In the genomic region with DNA sequence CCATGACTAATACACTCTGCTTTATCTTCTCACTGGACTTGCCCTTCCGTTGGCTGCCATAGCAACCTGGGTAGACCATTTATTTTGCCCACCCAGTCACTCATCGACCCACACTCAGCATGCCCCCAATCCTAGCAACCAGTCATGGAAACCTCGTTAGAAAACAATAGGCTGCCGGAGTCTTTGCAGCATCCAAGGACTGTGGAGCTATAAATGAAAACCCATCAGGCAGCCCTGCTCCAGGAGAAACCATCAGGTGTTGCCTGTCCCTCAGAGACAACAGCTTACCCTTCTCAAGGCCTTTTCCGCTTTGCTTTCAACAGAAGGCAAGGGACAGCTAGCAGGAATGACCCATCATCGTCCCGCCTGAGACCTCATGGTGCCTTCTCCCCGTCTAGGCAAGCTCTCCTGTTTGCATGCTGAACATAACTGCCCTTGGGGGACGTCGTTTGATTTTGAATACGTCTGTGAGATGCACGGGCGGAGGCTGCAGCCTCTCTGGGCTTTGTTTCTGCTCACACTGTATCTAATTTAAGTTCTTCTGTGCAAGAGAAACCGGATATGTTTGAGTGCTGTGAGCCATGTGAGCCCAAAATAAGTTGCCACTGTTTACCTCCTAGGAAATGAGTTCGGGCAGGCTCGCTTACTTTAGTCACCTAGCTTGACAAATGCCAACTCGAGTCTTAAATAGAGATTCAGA, we compare ENCODE assay signal across 9 mouse cellular contexts. TPM values are rescaled to one million over a fixed set of nuclear protein-coding genes. Genes with fewer than 3 reads are reported as not detected.
DNase-seq lines count a peak whose midpoint lies in the region; ATAC-seq and TF ChIP-seq lines count a peak whose summit lies in the region.
"Had no signal": no experiment of that assay in that cellular context is flagged by ENCODE, and none has a peak within 500 bp of the region (broad histone marks: within the 10 kb centered on the region; RNA-seq: fewer than 3 reads in every experiment).

No protein-coding gene starts in this region.

- H3K27me3 ChIP-seq in hindbrain, embryonic 10.5 days (ENCODE audit: insufficient read depth, poor library complexity, severe bottlenecking), result no peaks in the 10 kb centered on the region
- H3K27me3 ChIP-seq in midbrain, embryonic 16.5 days (ENCODE audit: control insufficient read depth, insufficient read depth, low read depth, low read length), result no peaks in the 10 kb centered on the region
- H3K27me3 ChIP-seq in heart, adult 2 months (ENCODE audit: control insufficient read depth, insufficient read depth, low read length), result no peaks in the 10 kb centered on the region; the same call in 1 of the 2 replicates
- H3K27me3 ChIP-seq: liver, embryonic 12.5 days had no signal

- no peak for TF ChIP-seq EP300 in heart, adult 2 months (IDR thresholded peaks at IDR 0.05; ENCODE audit: insufficient read depth, low read depth, low read length)

- intact Hi-C loops in heart, adult 2 months (cut with DNase I), result no loop called here

- H3K36me3 ChIP-seq in hindbrain, embryonic 10.5 days, result no peaks in the 10 kb centered on the region
- H3K36me3 ChIP-seq in midbrain, embryonic 16.5 days (ENCODE audit: control insufficient read depth, insufficient read depth, low read length), result no peaks in the 10 kb centered on the region
- H3K36me3 ChIP-seq in heart, adult 2 months (ENCODE audit: control insufficient read depth, insufficient read depth, low read length), result no peaks in the 10 kb centered on the region
- H3K36me3 ChIP-seq: liver, embryonic 12.5 days had no signal

- H3K9ac ChIP-seq in midbrain, embryonic 16.5 days (ENCODE audit: low read depth, low read length), result no peak overlapping the region; the same call in 1 of the 2 replicates
- H3K9ac ChIP-seq in heart, adult 2 months (ENCODE audit: low read depth, low read length), result no peak overlapping the region
- H3K9ac ChIP-seq: liver, embryonic 12.5 days had no signal

- no peaks in the 10 kb centered on the region for H3K79me2 ChIP-seq in heart, adult 2 months (replicated peaks; ENCODE audit: control insufficient read depth, insufficient read depth, low read length)

- H3K4me3 ChIP-seq in hindbrain, embryonic 10.5 days, result peak overlapping the region; percentile 42
- H3K4me3 ChIP-seq in midbrain, embryonic 16.5 days (ENCODE audit: low read depth, low read length), result no peak overlapping the region
- no peak overlapping the region for H3K4me3 ChIP-seq in heart, adult 2 months
- H3K4me3 ChIP-seq: liver, embryonic 12.5 days had no signal

- no peak for TF ChIP-seq CTCF in heart, adult 2 months (IDR thresholded peaks at IDR 0.05)

- H3K4me1 ChIP-seq in hindbrain, embryonic 10.5 days (replicated peaks), result peaks cover 59% of the 10 kb centered on the region
- H3K4me1 ChIP-seq in midbrain, embryonic 16.5 days (ENCODE audit: control insufficient read depth, insufficient read depth, low read length), result peaks cover 27% of the 10 kb centered on the region
- H3K4me1 ChIP-seq in heart, adult 2 months (ENCODE audit: control insufficient read depth, insufficient read depth, low read length), result no peaks in the 10 kb centered on the region
- H3K4me1 ChIP-seq: liver, embryonic 12.5 days had no signal

- H3K9me3 ChIP-seq in hindbrain, embryonic 10.5 days, result no peaks in the 10 kb centered on the region
- H3K9me3 ChIP-seq in midbrain, embryonic 16.5 days (replicated peaks; ENCODE audit: control insufficient read depth, low read length, poor library complexity, severe bottlenecking), result no peaks in the 10 kb centered on the region
- H3K9me3 ChIP-seq: liver, embryonic 12.5 days had no signal

- H3K4me2 ChIP-seq in midbrain, embryonic 16.5 days (ENCODE audit: low read length), result peak overlapping the region; percentile 42; the same call in 1 of the 2 replicates
- H3K4me2 ChIP-seq: liver, embryonic 12.5 days had no signal

- no peak for DNase-seq in frontal cortex, postnatal 14 days (ENCODE audit: low spot score in 2 of 2)
- peak; percentile 47 for DNase-seq in brain, embryonic 18.5 days (ENCODE audit: low read depth, low spot score)
- peak; percentile 84 for DNase-seq in hindbrain, embryonic 10.5 days (ENCODE audit: low spot score)
- DNase-seq in kidney, postnatal 25 days, result no peak
- DNase-seq in heart, adult 2 months, result no peak
- no peak for DNase-seq in urinary bladder, postnatal 25 days (ENCODE audit: low spot score)

- peak; percentile 71 for ATAC-seq in frontal cortex, adult (ENCODE audit: low TSS enrichment)
- ATAC-seq in midbrain, embryonic 16.5 days, result peak; percentile 75
- ATAC-seq: liver, embryonic 12.5 days had no signal

- H3K27ac ChIP-seq in hindbrain, embryonic 10.5 days, result peak overlapping the region; percentile 94
- peak overlapping the region; percentile 79 for H3K27ac ChIP-seq in midbrain, embryonic 16.5 days (ENCODE audit: low read length)
- no peak overlapping the region for H3K27ac ChIP-seq in heart, adult 2 months
- H3K27ac ChIP-seq: liver, embryonic 12.5 days had no signal

- TF ChIP-seq POLR2A in heart, adult 2 months (IDR thresholded peaks at IDR 0.05; ENCODE audit: insufficient read depth, low read depth, low read length), result no peak

- WGBS in hindbrain, embryonic 10.5 days, result 34% methylated on average over 17 of the region's 17 CpGs
- WGBS in midbrain, embryonic 16.5 days, result 21% methylated on average over 17 of the region's 17 CpGs
- 68% methylated on average over 17 of the region's 17 CpGs for WGBS in heart, adult 2 months

RNA-seq across cellular contexts. Expression of a gene that starts 34.8 kb away (rescaled TPM):
- polyA plus RNA-seq in hindbrain, embryonic 10.5 days (2016; fragmentation: Nextera tagmentation; extraction: Ambion mirVana), result 162 and 390 TPM in 2 replicates
- 3,227 and 3,475 TPM in 2 replicates for polyA plus RNA-seq in midbrain, embryonic 16.5 days (2015; fragmentation: Nextera tagmentation; extraction: Ambion mirVana)
- 1 to 10 TPM; 2.9 to 3.8 TPM for total RNA-seq in heart, adult 2 months (2021)
- polyA plus RNA-seq in heart, adult 2 months (2012; rRNA removed), result 3.5 and 4.2 TPM in 2 replicates

Comparison
In these comparisons a context has a peak if more than half of its experiments do, and no peak if none do; other contexts are left out.
1. DNase-seq: peak in brain, embryonic 18.5 days (single experiment) and hindbrain, embryonic 10.5 days (single experiment); none in frontal cortex, postnatal 14 days (0 of 2), kidney, postnatal 25 days (0 of 2), heart, adult 2 months (0 of 2) and urinary bladder, postnatal 25 days (single experiment).
2. RNA of a gene that starts 34.8 kb away (polyA plus RNA-seq): 3,227 to 3,475 TPM in midbrain, embryonic 16.5 days and 162 to 390 TPM in hindbrain, embryonic 10.5 days; 3.5 to 4.2 TPM in heart, adult 2 months; every median in the first group is over 10 times any median in the second.